Mouse (Mus musculus) gastrocnemius, postnatal 36 days (tissue): Measurements from ENCODE around the gene Tmem108. TPM values are rescaled to one million over a fixed set of nuclear protein-coding genes. Genes with fewer than 3 reads are reported as not detected.

ENCODE experiments used
- DNase-seq, 2 experiments: peaks; one replicate each; pipeline ENCODE4 v3.0.0; 2022
- intact Hi-C: fragments of 180-260 bp; cut with DNase I; formaldehyde crosslinking; loops from one replicate; pipeline ENCODE4 v1.15.1; 2025
- total RNA-seq, 2 experiments: library from RNA; stranded (reverse); gene quantifications; 2 replicates each; pipeline ENCODE4 v1.2.3; 2021

The Tmem108 gene
- total RNA-seq, 2 experiments from 2014 or later, result not detected

DNA sequence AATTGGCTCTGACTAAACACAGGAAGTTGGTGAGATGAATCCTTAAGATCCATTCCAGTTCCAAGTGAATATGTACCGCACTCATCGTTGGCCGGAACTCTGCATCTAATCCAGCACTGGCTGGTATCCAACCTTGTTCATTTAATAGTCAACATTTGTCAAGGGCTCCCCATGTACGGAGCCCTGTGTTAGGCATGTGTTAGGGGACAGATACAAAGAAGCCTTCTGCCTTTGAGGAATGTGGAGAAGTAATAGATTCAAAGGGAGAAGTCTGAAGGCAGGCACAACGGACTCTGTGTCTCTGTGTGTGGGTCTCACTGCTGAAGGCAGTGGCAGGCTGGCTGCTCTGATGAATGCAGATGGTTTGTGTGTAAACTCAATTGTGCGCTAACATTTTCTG, 202.9 kb downstream of the Tmem108 start:
- DNase-seq, result no peak
- intact Hi-C loops, result no loop called here

DNA sequence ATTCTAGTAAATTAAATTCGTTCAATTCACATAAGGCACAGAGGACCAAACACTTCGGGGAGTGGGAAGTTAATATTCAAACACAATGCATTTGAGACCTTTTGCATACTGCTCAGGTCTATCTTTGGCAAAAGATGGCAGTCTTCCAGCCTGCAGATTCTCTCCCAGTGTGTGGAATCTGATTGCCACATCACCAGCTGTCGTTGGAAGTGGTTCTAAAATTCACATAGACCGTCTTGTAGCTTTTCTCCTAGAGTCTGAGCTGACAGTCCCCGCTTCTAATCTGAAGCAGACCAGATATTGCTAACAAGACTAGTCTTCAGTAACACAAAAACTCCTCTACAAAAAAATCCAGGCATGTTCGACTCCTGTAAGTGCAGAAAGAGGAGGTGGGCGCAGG, 203.4 kb downstream of the Tmem108 start:
- intact Hi-C loops, result no loop called here
- no peak for DNase-seq

DNA sequence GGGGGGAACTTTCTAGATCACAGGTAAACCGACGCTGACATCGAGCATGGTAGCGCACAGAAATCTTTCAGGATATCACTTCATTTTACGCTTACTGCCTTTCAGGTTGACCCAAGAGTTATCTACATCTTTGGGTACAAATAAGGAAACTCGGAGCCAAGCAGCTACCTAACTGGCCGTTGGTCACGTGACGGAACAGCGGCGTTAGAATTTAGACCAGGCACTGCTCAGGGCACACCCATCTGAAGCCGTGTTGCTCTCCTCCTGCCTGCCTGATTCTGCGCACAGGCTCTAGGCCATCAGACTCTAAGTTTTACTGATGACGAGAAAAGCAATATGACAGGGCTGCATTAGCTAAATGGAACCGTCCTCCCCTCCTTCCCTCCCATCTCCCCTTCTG, 204.6 kb downstream of the Tmem108 start:
- DNase-seq, result no peak
- intact Hi-C loops, result no loop called here

DNA sequence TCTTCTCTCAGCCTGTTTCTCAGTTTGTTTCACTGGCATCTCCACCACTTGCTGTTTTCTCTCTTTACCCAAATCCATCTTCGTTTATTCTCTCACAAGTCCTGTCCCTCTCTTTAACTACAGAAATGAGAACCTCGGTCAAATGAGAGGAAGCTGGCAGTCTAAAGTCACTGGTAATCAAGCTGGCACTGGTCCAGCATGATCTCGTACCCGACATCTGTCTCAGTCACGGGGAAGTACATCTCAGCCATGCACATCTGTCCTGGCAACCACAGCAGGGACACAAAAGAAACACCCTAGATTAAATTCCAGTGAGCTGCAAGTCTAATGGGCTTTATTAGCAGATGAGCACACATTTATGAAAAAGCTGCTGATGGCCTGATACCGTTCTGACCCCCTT, 206.3 kb downstream of the Tmem108 start:
- DNase-seq, result no peak
- intact Hi-C loops, result no loop called here

DNA sequence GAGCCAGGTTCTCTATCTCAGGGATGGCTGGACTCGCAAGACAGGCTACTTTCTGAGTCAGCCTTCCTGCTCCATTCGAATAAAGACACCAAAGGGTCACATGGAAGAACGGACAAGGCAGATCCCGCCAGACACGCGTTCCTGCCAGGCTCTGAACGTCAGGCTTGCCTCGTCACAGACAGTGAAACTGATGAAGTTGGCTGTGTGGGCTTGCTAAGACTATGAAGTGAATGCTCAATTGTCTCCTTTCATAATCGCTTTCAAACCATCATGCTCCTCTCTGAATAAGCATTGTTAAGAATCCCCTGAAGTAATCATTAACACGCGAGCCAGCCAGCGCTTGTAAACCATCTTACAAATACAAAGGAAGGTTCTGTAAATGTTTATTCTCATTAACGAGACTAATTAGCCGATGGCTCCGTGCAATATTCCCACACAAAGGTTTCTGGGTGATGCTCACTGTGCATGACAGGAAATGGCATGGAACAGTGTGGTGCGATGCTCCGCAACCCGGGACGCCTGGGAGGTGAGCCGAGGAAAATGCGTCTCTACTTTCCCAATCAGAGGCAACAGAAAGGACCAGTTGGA, 210.9 kb downstream of the Tmem108 start:
- no peak for DNase-seq
- intact Hi-C loops, result no loop called here

DNA sequence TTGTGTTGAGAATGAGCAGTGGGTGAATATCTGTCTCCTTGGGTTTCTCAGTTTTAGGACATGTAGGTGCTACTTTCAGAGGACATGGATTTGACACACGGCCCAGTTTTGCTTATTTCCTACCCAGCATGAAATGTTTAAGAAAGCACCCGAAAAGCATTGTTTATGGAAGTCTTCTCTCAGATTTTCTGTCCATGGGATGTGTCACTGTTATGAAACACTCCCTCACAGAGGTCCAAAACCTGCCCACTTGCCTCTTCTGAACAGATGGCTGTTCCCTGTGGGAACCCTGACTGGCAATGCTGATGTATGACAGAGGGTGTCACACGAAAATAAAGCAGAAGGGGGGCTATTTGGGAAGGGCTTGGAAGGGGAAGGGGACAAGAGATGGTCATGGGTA, 212.5 kb downstream of the Tmem108 start:
- DNase-seq, result no peak
- intact Hi-C loops, result no loop called here

DNA sequence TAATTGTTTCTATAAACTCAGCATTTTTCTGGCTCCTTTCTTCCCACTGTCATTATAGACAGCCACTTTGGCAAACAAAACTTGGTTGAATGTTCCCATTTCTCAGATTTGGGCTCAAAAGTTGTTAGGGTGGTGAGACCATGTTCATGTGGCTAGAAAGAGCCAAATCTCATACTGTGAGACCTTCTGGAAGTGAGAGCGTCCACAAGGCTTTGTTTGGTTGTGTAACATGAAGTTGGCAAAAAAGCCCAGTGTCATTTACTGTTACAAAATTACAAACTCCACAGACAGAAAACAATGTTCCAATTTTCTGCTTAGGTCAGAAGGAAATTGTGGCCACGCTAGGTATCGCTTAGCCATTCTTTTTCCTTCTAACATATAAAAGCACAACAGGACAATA, 213.0 kb downstream of the Tmem108 start:
- no peak for DNase-seq
- intact Hi-C loops, result no loop called here

DNA sequence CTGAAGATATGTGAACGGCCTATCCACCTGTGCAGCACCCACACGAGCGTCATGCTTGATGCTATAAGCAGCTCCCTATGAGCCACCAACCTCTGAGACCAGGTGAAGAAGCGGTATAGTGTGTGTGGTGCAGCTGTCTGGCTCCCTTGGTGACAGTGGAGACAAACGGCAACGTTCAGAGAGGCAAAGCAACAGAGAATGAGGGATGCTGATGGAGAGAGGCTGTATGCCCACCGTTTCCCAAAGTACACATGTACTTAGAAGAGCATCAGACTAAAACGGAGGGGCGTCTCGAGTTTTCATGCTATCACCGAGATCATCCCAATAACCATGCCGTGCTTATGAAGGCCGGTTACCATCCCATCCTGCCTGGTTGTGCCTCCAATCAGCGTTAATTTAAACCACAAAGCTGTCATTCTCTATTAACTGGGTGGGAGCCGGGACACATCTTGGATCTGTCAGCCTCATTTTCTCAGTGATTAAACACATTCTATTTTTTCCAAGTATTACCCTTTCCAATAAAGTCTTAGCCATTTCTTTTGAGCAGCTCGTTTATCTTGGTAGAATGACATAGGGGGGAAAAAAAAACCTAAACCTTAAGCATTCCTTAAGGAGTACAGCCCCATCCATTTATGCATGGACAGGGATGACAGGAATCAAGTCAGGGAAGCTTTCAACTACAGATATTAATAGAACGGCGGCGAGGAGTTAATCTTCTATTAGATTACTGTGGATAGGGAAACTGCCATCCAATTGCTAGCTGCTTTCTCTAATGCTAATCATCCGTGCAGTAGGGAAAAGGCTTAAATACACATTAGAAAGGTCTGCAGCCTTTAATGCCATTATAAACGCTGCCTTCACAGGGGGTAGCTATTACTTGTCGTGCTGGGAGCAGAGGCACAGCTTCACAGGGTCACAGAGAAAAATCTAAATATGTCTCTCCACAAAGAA, 214.7 kb downstream of the Tmem108 start:
- no peak for DNase-seq
- intact Hi-C loops, result no loop called here

DNA sequence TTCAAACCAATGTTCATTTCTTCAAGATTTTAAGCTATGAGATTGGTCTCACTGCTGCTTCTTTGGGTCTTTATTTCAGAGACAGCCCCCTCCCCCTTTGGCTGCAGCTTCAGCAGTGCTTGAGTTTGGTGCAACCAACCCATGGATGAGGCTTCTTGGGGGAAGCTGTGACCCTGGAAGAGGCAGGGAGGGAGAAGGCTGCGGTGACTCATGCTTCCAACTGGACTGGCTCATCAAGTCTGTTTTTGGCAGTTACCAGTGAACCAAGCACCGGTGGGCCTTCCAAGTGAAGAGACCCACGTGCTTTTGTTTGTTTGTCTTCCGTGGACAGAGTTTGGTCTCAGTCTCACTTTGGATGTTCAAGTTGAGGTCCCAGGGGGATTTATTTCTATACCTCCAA, 215.9 kb downstream of the Tmem108 start:
- intact Hi-C loops, result no loop called here
- no peak for DNase-seq

DNA sequence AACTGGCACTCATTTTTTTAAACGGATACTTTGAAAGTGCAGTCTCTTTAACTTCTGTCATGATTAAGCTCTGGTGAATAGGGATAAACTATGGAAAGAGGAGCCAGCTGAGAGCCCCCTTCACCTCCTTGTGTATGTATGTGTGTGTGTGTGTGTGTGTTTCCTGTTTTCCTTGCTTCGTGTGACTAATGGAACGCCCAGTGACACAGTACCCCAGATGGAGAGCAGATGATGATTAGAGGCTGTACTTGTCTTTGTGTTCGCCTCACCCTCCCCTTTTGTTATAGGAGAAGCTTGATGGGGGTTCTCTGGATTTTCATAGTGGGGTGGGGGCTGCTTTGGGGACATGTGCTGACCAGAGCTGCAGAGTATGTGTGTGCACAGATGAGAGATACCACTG, 216.4 kb downstream of the Tmem108 start:
- intact Hi-C loops, result no loop called here
- no peak for DNase-seq

DNA sequence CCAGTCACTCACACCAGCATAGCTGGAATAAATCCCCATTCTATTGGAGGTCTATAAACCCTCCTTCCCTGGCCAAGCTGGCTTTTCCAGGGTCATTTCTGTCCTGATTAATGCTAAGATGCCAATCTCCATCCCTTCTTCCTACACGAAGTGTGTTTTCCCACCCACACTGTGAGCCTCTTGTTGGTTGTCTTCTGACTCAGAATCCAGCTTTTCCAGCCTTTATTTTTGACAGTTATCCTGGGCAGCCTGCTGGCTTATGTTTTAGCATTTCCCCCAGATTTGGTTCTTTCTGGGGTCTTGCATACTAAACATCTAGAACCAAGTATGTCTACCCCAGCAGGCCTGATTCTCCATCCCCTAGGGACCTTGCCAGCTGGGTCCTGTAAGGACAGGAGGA, 217.0 kb downstream of the Tmem108 start:
- no peak for DNase-seq
- intact Hi-C loops, result no loop called here

DNA sequence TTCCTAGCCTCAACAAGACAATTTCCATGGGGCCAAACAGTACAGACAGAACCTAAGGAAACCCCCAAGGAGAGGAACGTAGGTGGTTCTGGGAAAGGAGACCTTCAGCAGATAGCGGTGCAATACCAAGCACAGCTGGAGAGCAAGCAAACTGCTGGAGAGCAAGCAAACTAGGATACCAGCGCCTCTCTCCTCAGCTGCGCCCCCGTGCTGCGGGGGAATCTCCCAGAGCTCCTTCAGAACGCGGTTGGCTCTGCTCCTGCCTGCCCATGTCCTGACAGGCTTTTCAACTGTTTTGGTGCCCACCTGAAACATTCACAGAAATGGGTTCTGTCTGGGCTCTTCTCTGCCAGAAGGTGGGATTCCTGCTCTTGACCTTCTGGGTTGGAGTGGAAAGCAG, 221.1 kb downstream of the Tmem108 start:
- DNase-seq, result no peak
- intact Hi-C loops, result no loop called here

DNA sequence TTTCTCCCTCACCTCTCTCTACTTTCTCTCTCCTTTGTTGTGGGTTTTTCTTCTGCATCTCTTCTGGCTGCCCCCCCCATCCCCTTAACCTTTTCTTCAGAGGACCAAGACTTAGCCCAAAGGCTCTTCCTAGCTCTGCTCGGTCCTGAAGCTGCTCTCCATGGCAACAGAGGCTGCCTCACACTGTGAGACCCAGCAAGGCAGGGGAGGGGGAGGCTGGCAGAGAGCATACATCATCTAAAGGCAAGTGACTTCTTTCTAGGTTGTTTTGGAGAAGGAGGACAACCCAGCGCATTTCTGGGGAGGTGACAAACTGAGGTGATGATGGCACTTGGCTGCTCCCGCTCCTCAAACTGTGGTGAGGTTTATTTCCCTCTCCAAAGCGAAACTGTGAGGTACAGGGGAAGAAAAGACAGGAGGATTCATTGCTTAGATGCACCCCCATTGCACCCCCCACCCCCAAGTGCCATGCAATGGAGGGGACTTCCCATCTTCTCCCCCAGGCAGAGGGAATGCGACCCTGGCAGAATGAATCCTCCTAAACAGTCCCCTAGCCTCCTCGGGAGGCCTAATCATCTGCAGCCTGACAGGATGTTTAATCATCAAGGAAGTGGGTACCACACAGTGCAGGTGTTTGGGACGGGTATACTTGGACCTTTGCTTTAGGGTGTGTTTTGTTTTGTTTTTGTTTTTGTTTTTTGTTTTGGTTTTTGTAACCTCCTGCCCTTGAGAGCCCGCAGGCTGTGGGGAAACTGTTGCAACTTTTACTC, 223.4 kb downstream of the Tmem108 start:
- intact Hi-C loops, result no loop called here
- no peak for DNase-seq

DNA sequence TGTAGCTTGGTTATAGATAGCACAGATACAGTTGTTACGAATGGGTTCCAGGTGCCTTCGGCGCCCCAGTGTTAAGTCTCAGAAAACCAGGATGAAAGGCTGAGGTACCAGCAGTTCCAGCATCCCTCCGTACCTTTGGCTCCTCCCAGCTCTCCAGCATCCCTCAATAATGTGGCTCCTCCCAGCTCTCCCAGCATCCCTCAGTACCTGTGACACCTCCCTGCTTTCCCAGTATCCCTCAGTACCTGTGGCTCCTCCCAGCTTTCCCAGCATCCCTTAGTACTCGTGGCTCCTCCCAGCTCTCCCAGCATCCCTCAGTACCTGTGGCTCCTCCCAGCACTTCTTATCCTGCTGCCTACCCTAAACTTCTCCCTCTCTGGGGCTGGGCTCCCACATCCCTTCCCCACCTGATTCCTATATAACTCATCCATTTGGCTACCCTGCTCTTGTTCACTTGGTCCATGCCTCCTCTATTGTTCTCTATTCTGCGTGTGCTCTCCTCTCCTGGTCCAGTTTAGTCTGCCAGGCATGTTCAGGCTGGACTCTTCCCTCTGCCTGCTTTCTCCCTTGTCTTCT, 225.5 kb downstream of the Tmem108 start:
- intact Hi-C loops, result no loop called here

DNA sequence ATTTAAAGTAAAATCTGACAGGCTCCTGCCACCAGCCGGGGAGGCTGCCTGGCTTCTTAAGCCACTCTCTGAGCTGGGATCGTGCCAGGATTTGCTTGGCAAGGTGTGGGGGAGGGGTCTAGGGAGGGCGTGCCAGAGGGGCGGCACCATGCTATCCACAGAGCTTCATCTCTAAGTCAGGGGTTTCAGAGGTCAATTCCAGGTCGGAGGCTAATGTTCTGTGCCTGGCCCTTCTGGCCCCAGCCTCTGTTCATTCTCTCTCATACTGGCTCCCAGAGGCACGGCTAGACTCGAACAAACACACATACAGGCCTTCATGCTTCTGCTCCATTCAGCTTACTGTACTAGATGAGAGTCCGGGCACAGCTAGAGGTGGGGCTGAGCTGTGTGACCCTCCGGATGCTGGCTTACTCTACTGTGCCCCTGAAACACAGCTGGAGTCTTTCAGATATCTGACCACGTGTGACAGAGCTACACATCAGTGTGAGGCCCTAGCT, 236.5 kb downstream of the Tmem108 start:
- intact Hi-C loops, result no loop called here
- no peak for DNase-seq

More for the DNA sequence above, 225.5 kb downstream of the Tmem108 start:
- no peak for DNase-seq

DNA sequence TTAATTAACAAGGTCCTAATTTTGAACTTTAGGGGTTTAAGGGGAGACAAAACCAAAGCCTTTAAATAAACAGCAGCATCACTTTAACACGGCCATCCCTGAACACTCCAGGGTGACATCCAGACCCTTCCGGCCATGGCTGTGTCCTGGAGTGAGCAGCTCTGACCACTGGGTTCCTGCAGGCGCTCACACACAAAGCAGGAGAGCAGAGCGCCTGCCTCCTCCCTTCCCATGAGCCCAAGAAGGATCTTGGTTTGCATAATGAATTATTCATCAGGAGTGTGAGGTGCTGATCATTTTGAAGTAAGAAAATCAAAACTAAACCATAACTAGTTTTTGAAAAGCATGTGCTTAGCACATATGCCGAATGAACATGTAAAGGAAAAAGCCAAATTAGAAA, 237.0 kb downstream of the Tmem108 start:
- intact Hi-C loops, result no loop called here
- no peak for DNase-seq

DNA sequence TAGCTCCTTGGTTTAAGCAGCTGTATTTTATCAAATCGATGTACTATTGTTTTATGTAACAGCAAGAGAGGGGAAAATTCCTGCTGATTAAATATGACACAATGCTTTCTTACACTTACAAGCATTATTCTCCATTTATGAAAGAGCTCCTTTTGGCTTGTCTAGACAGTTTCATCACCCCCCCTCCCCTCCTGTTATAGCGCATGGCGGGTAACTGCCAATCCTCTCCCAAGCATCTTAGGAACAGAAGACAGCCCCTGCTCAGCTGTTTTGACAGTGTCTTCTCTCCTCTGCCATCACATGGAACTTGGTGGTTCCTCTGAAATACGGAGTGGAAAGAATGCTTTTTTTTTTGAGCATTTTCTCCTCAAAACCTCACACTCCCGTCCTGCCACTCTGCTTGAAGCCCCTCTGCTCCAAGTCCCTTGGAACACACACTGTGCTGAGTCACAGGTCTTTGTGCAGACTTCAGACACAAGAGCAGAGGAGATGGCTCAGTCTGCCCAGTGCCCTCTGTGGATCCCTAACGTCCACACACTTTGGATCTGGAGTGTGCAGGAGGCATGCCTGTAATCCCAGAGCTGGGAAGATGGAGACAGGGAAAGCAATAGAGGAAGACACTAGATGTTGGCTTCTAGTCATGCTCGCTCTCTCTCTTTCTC, 237.8 kb downstream of the Tmem108 start:
- intact Hi-C loops, result no loop called here

DNA sequence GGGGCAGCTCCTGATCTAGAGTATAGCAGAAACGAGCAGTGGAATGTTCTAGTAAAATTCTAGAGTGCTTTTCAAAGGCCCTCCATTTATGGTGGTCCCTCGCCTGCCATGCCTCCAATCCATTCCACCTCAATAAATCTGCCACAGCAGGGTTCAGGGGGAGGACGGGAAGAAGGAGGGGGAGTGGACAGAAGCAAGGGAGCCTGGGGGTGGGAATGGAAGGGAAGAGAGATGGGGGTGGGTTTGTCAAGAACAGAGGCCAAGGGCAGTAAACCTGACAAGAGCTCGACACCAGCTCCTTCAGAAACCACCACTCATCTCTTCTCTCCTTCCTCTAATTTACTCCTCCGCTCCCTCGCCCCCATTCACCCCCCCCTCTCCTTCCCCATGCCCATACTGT, 238.6 kb downstream of the Tmem108 start:
- intact Hi-C loops, result no loop called here

More for the DNA sequence above, 237.8 kb downstream of the Tmem108 start:
- no peak for DNase-seq

DNA sequence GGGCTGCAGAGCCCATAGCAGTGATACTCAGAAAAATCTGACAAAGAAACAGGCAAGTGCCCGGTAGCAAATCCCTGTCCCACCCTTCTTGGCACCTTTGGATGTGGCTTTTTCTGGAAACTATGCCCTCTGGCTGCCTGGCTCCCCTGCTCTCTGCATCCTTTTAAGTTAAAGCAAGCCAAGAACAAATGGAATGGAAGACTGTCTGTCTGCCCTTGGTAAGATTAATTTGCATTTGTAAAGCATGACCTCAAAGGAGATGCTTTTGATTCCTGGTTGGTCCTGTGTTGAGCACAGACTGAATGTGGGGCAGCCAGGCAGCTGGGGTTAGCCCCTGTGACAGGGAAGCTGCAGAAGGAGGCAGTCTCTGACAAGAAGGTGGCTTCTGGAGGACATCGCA, 247.8 kb downstream of the Tmem108 start:
- intact Hi-C loops, result no loop called here
- no peak for DNase-seq

More for the DNA sequence above, 238.6 kb downstream of the Tmem108 start:
- no peak for DNase-seq

DNA sequence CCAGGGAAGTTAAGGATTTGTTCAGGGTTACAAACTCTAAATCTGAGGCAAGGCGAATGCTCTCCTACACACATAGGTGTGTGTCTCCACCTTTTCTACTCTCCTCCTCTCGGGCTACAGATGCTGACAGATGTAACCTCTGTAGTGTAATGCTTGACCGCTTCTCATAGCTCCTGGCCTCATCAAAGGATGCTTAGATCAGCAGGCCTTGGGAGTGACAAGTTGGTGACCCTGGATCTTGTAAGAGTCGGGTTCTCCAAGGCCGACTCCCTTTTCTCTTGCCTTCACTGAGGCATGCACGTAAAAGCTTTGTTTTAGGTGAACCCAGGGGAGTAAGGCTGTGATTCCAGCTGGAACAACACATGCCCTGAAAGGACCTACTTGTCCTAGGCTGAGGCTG, 249.4 kb downstream of the Tmem108 start:
- intact Hi-C loops, result no loop called here
- DNase-seq, result no peak
